Mouse (Mus musculus): Measurements from ENCODE around the gene Plekhg1. TPM values are rescaled to one million over a fixed set of nuclear protein-coding genes. Genes with fewer than 3 reads are reported as not detected.

Gene Plekhg1
- total RNA-seq, 2 experiments from 2014 or later = 9.1 to 11.8 TPM

GRCm38 (mm10) chr10:3863411-3864195, 123.4 kb downstream of the Plekhg1 start:
- no peak for DNase-seq (ENCODE audit: low spot score in 2 of 2)
- intact Hi-C loops (cut with DNase I) = no loop called here

GRCm38 (mm10) chr10:3864196-3864540, 124.0 kb downstream of the Plekhg1 start:
- DNase-seq (ENCODE audit: low spot score in 2 of 2) = no peak
- intact Hi-C loops (cut with DNase I) = no loop called here

DNA sequence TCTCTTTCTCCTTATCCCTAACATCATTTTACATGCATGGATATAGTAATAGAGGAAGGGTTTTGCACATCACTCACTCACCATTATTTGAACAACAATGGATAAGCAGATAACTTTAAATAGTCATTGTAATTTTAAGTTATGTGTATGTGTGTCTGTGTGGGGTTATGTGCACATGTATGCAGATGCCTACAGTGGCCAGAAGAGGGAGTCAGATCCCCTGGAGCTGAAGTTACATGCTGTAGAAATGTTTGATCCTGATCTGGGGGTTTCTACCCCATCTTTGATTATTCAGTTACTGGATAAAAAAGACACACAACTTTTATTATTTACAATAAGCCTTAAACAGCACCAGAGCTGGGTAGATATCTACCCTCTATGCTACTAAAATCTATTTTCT, 127.1 kb downstream of the Plekhg1 start:
- no peak for DNase-seq (ENCODE audit: low spot score in 2 of 2)
- intact Hi-C loops (cut with DNase I) = no loop called here

GRCm38 (mm10) chr10:3870828-3871227, 130.7 kb downstream of the Plekhg1 start:
- no peak for DNase-seq (ENCODE audit: low spot score in 2 of 2)
- intact Hi-C loops (cut with DNase I) = no loop called here

DNA sequence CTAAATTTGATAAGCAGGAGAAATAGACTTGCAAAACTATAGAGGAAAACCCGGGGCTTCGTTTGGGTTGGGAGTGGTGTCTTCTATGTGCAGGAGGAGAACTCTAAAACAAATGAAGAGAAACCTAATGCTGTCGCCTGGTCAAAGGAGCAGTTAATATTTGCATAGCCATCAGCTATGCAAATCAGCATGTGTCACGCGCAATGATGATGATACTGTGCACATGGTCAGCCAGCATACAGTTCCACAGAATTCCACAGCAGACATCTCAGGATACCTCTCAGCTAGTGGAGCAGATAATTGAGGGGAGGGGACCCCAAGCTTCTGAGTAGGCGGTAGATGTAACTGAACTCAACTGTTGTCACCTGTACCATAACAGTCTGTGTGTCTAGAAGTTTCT, 133.3 kb downstream of the Plekhg1 start:
- DNase-seq (ENCODE audit: low spot score in 2 of 2) = no peak
- intact Hi-C loops (cut with DNase I) = no loop called here

GRCm38 (mm10) chr10:3877852-3878535, 137.8 kb downstream of the Plekhg1 start:
- intact Hi-C loops (cut with DNase I) = no loop called here
- no peak for DNase-seq (ENCODE audit: low spot score in 2 of 2)

GRCm38 (mm10) chr10:3881179-3881578, 141.0 kb downstream of the Plekhg1 start:
- DNase-seq (ENCODE audit: low spot score in 2 of 2) = no peak
- intact Hi-C loops (cut with DNase I) = no loop called here

- DNase-seq (ENCODE audit: low spot score in 2 of 2) = no peak
Measured at GRCm38 (mm10) chr10:3888510-3888909, 148.3 kb downstream of the Plekhg1 start.

DNA sequence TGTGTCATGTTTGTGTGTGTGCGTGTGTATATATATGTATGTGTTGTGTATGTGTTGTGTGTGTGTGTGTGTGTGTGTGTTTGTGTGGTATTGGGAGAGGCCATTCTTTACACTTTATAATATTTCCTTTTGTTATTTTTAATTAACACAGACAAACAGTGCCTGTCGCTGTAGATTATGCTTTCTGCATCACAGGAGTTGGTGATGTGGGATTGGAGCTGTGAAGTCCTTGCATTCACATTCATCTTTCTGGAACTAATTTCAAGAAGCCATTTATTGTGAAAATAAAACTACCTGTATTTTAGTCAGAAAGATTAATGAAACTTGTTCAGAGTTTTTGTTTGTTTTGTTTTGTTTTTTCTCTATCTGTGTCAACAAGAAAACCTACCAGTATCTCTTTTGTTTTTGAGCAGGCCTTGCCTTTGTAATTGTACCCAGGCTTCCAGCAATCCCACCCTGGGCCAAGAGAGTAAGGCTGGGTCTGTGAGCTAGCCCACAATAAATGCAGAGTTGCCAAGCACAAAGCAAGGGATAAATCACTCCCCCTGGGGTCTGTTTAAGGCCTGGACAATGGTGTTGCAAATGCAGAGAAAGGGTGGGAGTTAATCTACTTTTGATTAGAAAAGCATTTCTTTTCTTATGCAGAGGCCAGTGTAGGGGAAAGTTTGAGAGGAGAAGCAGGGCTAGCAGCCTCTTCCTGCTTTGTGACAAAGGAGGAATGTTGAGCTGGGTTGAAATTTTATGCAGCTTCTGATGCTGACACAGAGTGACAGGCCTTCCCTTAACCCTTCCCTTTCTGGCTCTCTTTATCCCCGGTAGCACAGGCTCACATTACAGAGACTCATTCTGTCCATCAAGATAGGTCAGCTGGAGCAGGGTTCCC, 151.5 kb downstream of the Plekhg1 start:
- DNase-seq (ENCODE audit: low spot score in 2 of 2) = no peak
- intact Hi-C loops (cut with DNase I) = no loop called here

More at GRCm38 (mm10) chr10:3888510-3888909, 148.3 kb downstream of the Plekhg1 start:
- intact Hi-C loops (cut with DNase I) = no loop called here

DNA sequence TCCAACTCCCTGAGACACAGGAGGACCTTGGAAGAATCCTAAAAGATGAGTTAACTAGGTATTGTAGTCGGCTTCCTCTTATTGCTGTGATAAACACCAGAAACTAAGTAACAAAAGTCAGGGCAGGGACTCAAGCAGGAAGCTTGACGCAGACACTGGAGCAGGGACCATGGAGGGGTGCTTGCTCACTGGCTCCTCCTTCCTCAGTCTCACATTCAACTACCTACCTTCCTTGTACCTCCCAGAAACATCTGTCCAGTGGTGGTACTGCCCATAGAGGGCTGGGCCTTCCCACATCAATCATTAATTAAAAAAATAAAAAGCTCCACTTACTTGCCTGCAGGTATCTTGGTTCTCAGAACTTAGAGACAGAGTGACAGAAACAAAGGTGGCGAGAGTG, 152.2 kb downstream of the Plekhg1 start:
- intact Hi-C loops (cut with DNase I) = no loop called here
- DNase-seq (ENCODE audit: low spot score in 2 of 2) = no peak

- DNase-seq (ENCODE audit: low spot score in 2 of 2) = no peak
- intact Hi-C loops (cut with DNase I) = no loop called here
Measured at GRCm38 (mm10) chr10:3898068-3898467, 157.9 kb downstream of the Plekhg1 start.

- DNase-seq (ENCODE audit: low spot score in 2 of 2) = no peak
Measured at GRCm38 (mm10) chr10:3900416-3900956, 160.3 kb downstream of the Plekhg1 start.

GRCm38 (mm10) chr10:3905747-3906146, 165.6 kb downstream of the Plekhg1 start:
- intact Hi-C loops (cut with DNase I) = no loop called here
- no peak for DNase-seq (ENCODE audit: low spot score in 2 of 2)

More at GRCm38 (mm10) chr10:3900416-3900956, 160.3 kb downstream of the Plekhg1 start:
- intact Hi-C loops (cut with DNase I) = no loop called here

DNA sequence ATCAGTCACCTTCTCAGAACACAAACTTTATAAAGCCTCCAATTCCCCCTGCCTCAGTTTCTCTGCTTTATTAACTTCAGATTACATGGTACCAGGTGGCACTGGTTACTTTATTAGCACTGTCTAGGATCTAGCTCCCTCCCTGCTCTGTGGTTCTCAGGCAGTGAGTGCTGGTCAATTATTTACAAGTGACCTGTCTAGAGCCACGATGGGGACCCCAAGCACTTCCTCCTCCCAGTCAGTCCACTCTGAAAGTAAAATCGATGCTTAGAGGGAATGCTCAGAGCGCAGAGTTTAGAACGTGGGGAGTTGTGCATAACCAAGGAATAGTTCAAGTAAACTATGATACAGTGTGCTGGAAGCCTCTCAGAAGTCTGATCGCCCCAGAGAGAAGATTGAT, 173.9 kb downstream of the Plekhg1 start:
- no peak for DNase-seq (ENCODE audit: low spot score in 2 of 2)
- intact Hi-C loops (cut with DNase I) = no loop called here

DNA sequence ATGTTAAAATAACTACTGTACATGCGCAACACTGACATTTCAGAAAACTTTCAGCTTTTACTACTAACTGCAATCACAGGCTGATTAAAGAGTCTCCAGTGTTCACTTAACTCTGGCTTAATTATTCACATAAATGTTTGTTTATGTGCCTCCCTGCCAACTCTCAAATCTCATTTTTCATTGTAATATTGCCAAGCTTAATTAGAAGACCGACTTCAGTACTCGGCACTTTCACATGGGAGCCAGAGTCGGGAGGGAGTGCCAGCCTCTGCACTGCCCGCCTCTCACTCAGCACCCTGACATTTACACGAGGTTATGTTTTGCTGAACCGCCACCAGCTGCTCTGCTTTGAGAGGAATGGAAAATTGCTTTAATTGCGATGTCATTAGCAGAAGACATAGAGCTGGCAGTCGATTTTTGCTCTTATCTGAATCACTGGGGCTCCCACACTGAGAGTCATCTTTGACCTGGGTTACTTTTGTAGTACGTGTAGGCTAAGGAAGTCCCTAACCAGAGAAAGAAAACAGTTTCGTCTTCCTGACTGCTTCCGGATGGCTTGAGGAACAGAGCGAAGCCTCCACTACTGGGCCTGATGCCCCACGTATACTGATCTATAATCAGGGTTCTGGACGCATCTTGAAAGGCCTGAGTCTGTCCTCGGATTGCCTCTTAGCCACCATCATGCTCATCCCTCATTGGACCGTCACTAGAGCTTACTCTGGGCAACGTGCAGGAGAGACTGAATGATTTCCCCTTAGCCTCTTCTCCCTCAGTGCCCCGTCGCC, 180.4 kb downstream of the Plekhg1 start:
- peak in 1 of 2 experiments; percentile 14 for DNase-seq (ENCODE audit: low spot score in 2 of 2)
- intact Hi-C loops (cut with DNase I) = no loop called here

- no peak for DNase-seq (ENCODE audit: low spot score in 2 of 2)
- intact Hi-C loops (cut with DNase I) = no loop called here
Measured at GRCm38 (mm10) chr10:3928008-3928545, 187.9 kb downstream of the Plekhg1 start.

DNA sequence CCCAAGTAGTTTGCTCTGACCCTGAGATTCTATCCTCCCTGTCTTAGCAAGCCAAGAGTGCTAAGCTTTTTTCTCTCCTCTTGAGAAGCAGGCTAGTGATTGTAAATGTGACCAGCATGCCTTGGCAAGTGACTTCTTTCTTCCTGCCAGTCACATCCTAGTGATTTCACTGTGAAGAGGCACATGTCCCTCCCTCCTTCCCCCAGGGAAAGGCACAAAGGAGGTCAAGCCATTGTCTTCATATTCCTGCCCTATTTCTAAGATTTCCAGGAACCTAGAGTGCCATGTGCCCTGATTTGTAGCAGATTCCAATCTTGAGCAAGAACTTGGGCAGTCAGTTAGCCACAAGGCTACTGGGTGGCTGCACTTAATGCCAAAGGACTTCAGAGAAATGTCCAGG, 191.7 kb downstream of the Plekhg1 start:
- intact Hi-C loops (cut with DNase I) = no loop called here
- no peak for DNase-seq (ENCODE audit: low spot score in 2 of 2)

DNA sequence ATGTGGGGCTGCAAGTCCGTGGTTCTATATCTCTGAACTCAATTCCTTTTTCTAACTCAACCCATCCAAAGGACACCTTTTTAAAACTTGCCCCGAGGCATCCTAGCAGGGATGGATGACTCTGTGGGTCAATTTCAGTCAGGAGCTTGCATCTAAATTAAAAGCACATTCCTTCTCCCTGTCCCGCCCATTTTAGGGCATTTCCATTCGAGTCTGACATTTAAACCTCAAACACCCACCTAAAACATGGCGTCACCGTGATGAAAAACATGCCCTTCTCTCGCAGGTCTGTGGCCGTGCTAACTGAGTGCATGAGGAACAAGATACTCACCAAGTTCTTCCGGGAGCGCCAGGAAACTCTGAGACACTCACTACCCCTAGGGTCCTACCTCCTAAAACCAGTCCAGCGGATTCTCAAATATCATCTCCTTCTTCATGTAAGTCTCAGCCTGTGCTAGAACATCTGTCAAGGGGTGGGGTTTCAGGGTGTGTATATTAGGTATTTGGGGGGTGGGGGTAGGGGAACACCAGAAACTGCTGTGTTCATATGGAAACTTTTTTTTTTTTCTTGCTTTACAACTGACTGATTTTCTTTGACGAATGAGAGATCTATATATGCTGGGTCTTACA, 193.3 kb downstream of the Plekhg1 start:
- no peak for DNase-seq (ENCODE audit: low spot score in 2 of 2)
- intact Hi-C loops (cut with DNase I) = no loop called here

DNA sequence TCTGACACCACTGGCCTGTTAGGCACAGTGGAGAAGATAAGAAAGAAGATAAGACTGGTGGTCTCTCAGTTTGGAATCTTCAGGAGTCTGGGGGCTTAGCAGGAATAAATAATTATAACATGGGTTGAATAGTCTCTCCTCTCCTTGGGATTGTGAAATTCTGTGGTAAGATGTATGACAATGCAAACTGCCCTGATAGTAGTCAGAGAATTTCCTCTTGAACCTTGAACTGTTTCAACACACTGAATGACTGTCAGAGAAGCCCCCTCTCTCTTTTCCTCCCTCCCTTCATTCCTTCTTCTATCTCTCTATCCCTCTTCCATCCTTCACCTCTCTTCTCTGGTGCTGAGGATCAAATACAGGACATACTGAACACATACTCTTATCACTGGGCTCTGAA, 196.7 kb downstream of the Plekhg1 start:
- intact Hi-C loops (cut with DNase I) = no loop called here
- DNase-seq (ENCODE audit: low spot score in 2 of 2) = no peak
